Mouse (Mus musculus) forebrain, embryonic 16.5 days (tissue): ENCODE results near the gene Myt1. TPM values are rescaled to one million over a fixed set of nuclear protein-coding genes. Genes with fewer than 3 reads are reported as not detected.

ENCODE experiments used
- ATAC-seq: fragments of 200-750 bp; cut with Nextera tagmentation; 2 replicates; pipeline ENCODE4 v1.8.0; 2017; ENCODE audit warnings: mild to moderate bottlenecking, moderate library complexity
- H3K27ac ChIP-seq: fragments of 300-500 bp; sonication (generic); 2 replicates; pipeline ENCODE4 v1.5.1; 2014; ENCODE audit warnings: low read length, control low read depth
- H3K27me3 ChIP-seq: fragments of 300-500 bp; sonication (generic); replicated peaks from 2 replicates; pipeline ENCODE4 v1.6.1; 2014; ENCODE audit warnings: low read length; ENCODE audit not compliant: control insufficient read depth, insufficient read depth
- H3K36me3 ChIP-seq: fragments of 300-500 bp; sonication (generic); 2 replicates; pipeline ENCODE4 v1.6.1; 2014; ENCODE audit not compliant: control insufficient read depth, insufficient read depth
- H3K4me1 ChIP-seq: fragments of 300-500 bp; sonication (generic); replicated peaks from 2 replicates; pipeline ENCODE4 v1.6.1; 2014; ENCODE audit warnings: low read length; ENCODE audit not compliant: control insufficient read depth, insufficient read depth
- H3K4me2 ChIP-seq: fragments of 300-500 bp; sonication (generic); 2 replicates; pipeline ENCODE4 v1.6.1; 2014; ENCODE audit warnings: mild to moderate bottlenecking, low read length, control low read depth
- H3K4me3 ChIP-seq: fragments of 300-500 bp; sonication (generic); replicated peaks from 2 replicates; pipeline ENCODE4 v1.5.1; 2014; ENCODE audit warnings: mild to moderate bottlenecking, low read length, control low read depth
- H3K9ac ChIP-seq: fragments of 300-500 bp; sonication (generic); replicated peaks from 2 replicates; pipeline ENCODE4 v1.6.1; 2014; ENCODE audit warnings: low read depth, low read length, control low read depth
- H3K9me3 ChIP-seq: fragments of 300-500 bp; sonication (generic); 2 replicates; pipeline ENCODE4 v1.6.1; 2016; ENCODE audit warnings: low read length; ENCODE audit not compliant: control insufficient read depth
- WGBS: fragments of 180-500 bp; shearing (Covaris S2); extraction: QIAGEN DNeasy Blood & Tissue Kit; methylation state at CpG from one replicate; pipeline ENCODE4 v1.1.7; 2014; 5-methylcytosine and 5-hydroxymethylcytosine counted together
- polyA plus RNA-seq: library from polyadenylated mRNA; unstranded; fragments of >200 nt; fragmentation: Nextera tagmentation; extraction: Ambion mirVana; gene quantifications from 2 replicates; pipeline ENCODE4 v1.2.1, GENCODE M21; 2015

Gene Myt1
- polyA plus RNA-seq, 1 experiment from 2014 or later = 24.2 TPM

- Histone ChIP-seq H3K4me2 (no peak overlapping the region), H3K4me1 (peaks cover 8% of the 10 kb centered on the region), H3K36me3 (no peaks in the 10 kb centered on the region), H3K9ac (no peak overlapping the region), H3K9me3 (no peaks in the 10 kb centered on the region), H3K27ac (no peak overlapping the region), H3K27me3 (no peaks in the 10 kb centered on the region), H3K4me3 (no peak overlapping the region)
- no peak for ATAC-seq
- 72% methylated on average over 3 of the region's 3 CpGs for WGBS
Observed at GRCm38 (mm10) chr2:181730051-181730450, 33.1 kb upstream of the Myt1 start.

GRCm38 (mm10) chr2:181752626-181753025, 10.5 kb upstream of the Myt1 start:
- WGBS = 83% methylated on average over 1 of the region's 1 CpGs
- H3K4me3 ChIP-seq = no peak overlapping the region
- ATAC-seq = no peak
- no peak overlapping the region for H3K9ac ChIP-seq
- H3K27me3 ChIP-seq = no peaks in the 10 kb centered on the region
- no peak overlapping the region for H3K4me2 ChIP-seq
- no peak overlapping the region for H3K27ac ChIP-seq
- H3K9me3 ChIP-seq = no peaks in the 10 kb centered on the region
- H3K36me3 ChIP-seq = no peaks in the 10 kb centered on the region
- H3K4me1 ChIP-seq = no peaks in the 10 kb centered on the region

GRCm38 (mm10) chr2:181758147-181758725, 4.9 kb upstream of the Myt1 start:
- Histone ChIP-seq H3K9me3 (no peaks in the 10 kb centered on the region), H3K27ac (no peak overlapping the region), H3K4me3 (no peak overlapping the region), H3K9ac (no peak overlapping the region), H3K36me3 (no peaks in the 10 kb centered on the region), H3K4me2 (no peak overlapping the region), H3K4me1 (peaks cover 17% of the 10 kb centered on the region), H3K27me3 (no peaks in the 10 kb centered on the region)
- ATAC-seq = no peak
- 74% methylated on average over 2 of the region's 2 CpGs for WGBS

- no peaks in the 10 kb centered on the region for H3K27me3 ChIP-seq
- H3K4me2 ChIP-seq = no peak overlapping the region
- H3K36me3 ChIP-seq = no peaks in the 10 kb centered on the region
- no peak overlapping the region for H3K9ac ChIP-seq
- H3K27ac ChIP-seq = peak overlapping the region; percentile 19
- H3K9me3 ChIP-seq = no peaks in the 10 kb centered on the region
- WGBS = 11% methylated on average over 4 of the region's 4 CpGs
- ATAC-seq = peak; percentile 37
- H3K4me1 ChIP-seq = peaks cover 25% of the 10 kb centered on the region
- H3K4me3 ChIP-seq = no peak overlapping the region
Observed at GRCm38 (mm10) chr2:181759041-181759440, 4.1 kb upstream of the Myt1 start.

- ATAC-seq = peak; percentile 30
- Histone ChIP-seq H3K27me3 (no peaks in the 10 kb centered on the region), H3K9ac (peak overlapping the region; percentile 37; the same call in 1 of the 2 replicates), H3K4me3 (peak overlapping the region; percentile 32), H3K27ac (peak overlapping the region; percentile 61), H3K36me3 (no peaks in the 10 kb centered on the region), H3K4me1 (peaks cover 49% of the 10 kb centered on the region), H3K9me3 (no peaks in the 10 kb centered on the region), H3K4me2 (peak overlapping the region; percentile 83)
- under 1% methylated on average over 14 of the region's 14 CpGs for WGBS
Observed at GRCm38 (mm10) chr2:181763886-181764527, 875 bp downstream of the Myt1 start.

GRCm38 (mm10) chr2:181764600-181764999, 1.5 kb downstream of the Myt1 start:
- no peaks in the 10 kb centered on the region for H3K27me3 ChIP-seq
- peaks cover 50% of the 10 kb centered on the region for H3K4me1 ChIP-seq
- peak; percentile 48 for ATAC-seq
- no peaks in the 10 kb centered on the region for H3K9me3 ChIP-seq
- H3K36me3 ChIP-seq = no peaks in the 10 kb centered on the region
- peak overlapping the region; percentile 83 for H3K4me2 ChIP-seq
- 0% methylated on average over 10 of the region's 10 CpGs for whole genome bisulfite sequencing
- H3K9ac ChIP-seq = peak overlapping the region; percentile 0; the same call in 1 of the 2 replicates
- H3K4me3 ChIP-seq = peak overlapping the region; percentile 27
- H3K27ac ChIP-seq = peak overlapping the region; percentile 61

GRCm38 (mm10) chr2:181765251-181765650, 2.1 kb downstream of the Myt1 start:
- Histone ChIP-seq H3K4me3 (peak overlapping the region; percentile 17), H3K36me3 (no peaks in the 10 kb centered on the region), H3K4me1 (peaks cover 56% of the 10 kb centered on the region), H3K4me2 (peak overlapping the region; percentile 83), H3K27me3 (no peaks in the 10 kb centered on the region), H3K27ac (peak overlapping the region; percentile 61), H3K9ac (peak overlapping the region; percentile 24), H3K9me3 (no peaks in the 10 kb centered on the region)
- no peak for ATAC-seq
- 21% methylated on average over 4 of the region's 4 CpGs for WGBS

GRCm38 (mm10) chr2:181766672-181767557, 3.8 kb downstream of the Myt1 start:
- ATAC-seq = peak; percentile 70
- Histone ChIP-seq H3K27me3 (no peaks in the 10 kb centered on the region), H3K4me1 (peaks cover 59% of the 10 kb centered on the region), H3K4me3 (peak overlapping the region; percentile 52), H3K27ac (peak overlapping the region; percentile 93), H3K36me3 (no peaks in the 10 kb centered on the region), H3K9ac (peak overlapping the region; percentile 69), H3K9me3 (no peaks in the 10 kb centered on the region), H3K4me2 (peak overlapping the region; percentile 83)
- 6% methylated on average over 14 of the region's 14 CpGs for WGBS

- Histone ChIP-seq H3K9ac (peak overlapping the region; percentile 9; the same call in 1 of the 2 replicates), H3K4me2 (peak overlapping the region; percentile 83), H3K27me3 (no peaks in the 10 kb centered on the region), H3K9me3 (no peaks in the 10 kb centered on the region), H3K4me1 (peaks cover 61% of the 10 kb centered on the region), H3K36me3 (no peaks in the 10 kb centered on the region), H3K27ac (no peak overlapping the region), H3K4me3 (peak overlapping the region; percentile 32)
- ATAC-seq = no peak
Observed at GRCm38 (mm10) chr2:181768451-181768850, 5.3 kb downstream of the Myt1 start.
